Mouse (Mus musculus) ES-E14 (cell line): ENCODE results near the gene Ctnnbl1. TPM values are rescaled to one million over a fixed set of nuclear protein-coding genes. Genes with fewer than 3 reads are reported as not detected.

ENCODE experiments used
- DNase-seq: peaks from one replicate; pipeline ENCODE4 v3.0.0-alpha.2; 2013; ENCODE audit warnings: low read depth, low spot score
- H3K27ac ChIP-seq: 2 replicates; pipeline ENCODE4 v1.5.1; 2012; ENCODE audit warnings: low read depth, mild to moderate bottlenecking, low read length, moderate library complexity, mixed read lengths; ENCODE audit not compliant: poor library complexity, insufficient read depth, severe bottlenecking
- H3K36me3 ChIP-seq: 2 replicates; pipeline ENCODE4 v1.6.1; 2012; ENCODE audit warnings: mild to moderate bottlenecking, low read length, moderate library complexity, mixed read lengths; ENCODE audit not compliant: control insufficient read depth, poor library complexity, insufficient read depth, severe bottlenecking
- H3K4me1 ChIP-seq, 2 experiments: fragments of 150-350 bp in 1 of 2; sonication (generic) in 1 of 2; 2 replicates each; pipeline ENCODE4 v1.6.1; 2012; ENCODE audit warnings: low read length in 2 of 2, mild to moderate bottlenecking in 1 of 2, mixed read lengths in 1 of 2; ENCODE audit not compliant: control insufficient read depth in 2 of 2, insufficient read depth in 2 of 2, poor library complexity in 1 of 2
- H3K4me3 ChIP-seq, 2 experiments: fragments of 150-350 bp in 1 of 2; sonication (generic) in 1 of 2; 2 replicates each; pipeline ENCODE4 v1.5.1; 2012; ENCODE audit warnings: low read length in 2 of 2, low read depth in 1 of 2, mild to moderate bottlenecking in 1 of 2, mixed read lengths in 1 of 2; ENCODE audit not compliant: insufficient read depth in 1 of 2, poor library complexity in 1 of 2, severe bottlenecking in 1 of 2
- H3K9ac ChIP-seq: 2 replicates; pipeline ENCODE4 v1.6.1; 2012; ENCODE audit warnings: low read depth, mild to moderate bottlenecking, low read length, mixed read lengths; ENCODE audit not compliant: poor library complexity, insufficient read depth, severe bottlenecking
- H3K9me3 ChIP-seq: fragments of 150-350 bp; sonication (generic); 2 replicates; pipeline ENCODE4 v1.6.1; 2012; ENCODE audit warnings: low read depth, mild to moderate bottlenecking, low read length; ENCODE audit not compliant: control insufficient read depth, insufficient read depth
- CHD2 ChIP-seq: IDR thresholded peaks from 2 replicates; pipeline ENCODE4 v1.6.1; 2014; ENCODE audit warnings: mild to moderate bottlenecking, low read depth, low read length, inconsistent platforms
- HCFC1 ChIP-seq: IDR thresholded peaks from 2 replicates; pipeline ENCODE4 v1.6.1; 2012; ENCODE audit warnings: low read length, inconsistent platforms, borderline replicate concordance; ENCODE audit not compliant: insufficient read depth
- MAFK ChIP-seq: IDR thresholded peaks from 2 replicates; pipeline ENCODE4 v1.6.1; 2014; ENCODE audit warnings: mild to moderate bottlenecking, low read depth, low read length, inconsistent platforms; ENCODE audit not compliant: insufficient read depth
- ZC3H11A ChIP-seq: IDR thresholded peaks from 2 replicates; pipeline ENCODE4 v1.6.1; 2012; ENCODE audit warnings: low read depth, mild to moderate bottlenecking, inconsistent platforms, low read length, borderline replicate concordance
- ZNF384 ChIP-seq: IDR thresholded peaks from 2 replicates; pipeline ENCODE4 v1.6.1; 2012; ENCODE audit warnings: low read depth, low read length, inconsistent platforms
- in situ Hi-C, 2 experiments: fragments of 600-800 bp; cut with MboI; formaldehyde crosslinking; loops; one replicate each; pipeline ENCODE4 v1.15.1; 2025; ENCODE audit warnings: low sequenced_read_pairs in 2 of 2, inconsistent platforms in 1 of 2; ENCODE audit not compliant: unreplicated experiment in 2 of 2
- total RNA-seq: library from RNA; depleted of rRNA; stranded (reverse); fragments of 300-350 nt; gene quantifications from 2 replicates; pipeline ENCODE4 v1.2.3, GENCODE M21; 2012

Ctnnbl1 gene
- total RNA-seq, 1 experiment, result 63.9 TPM

DNA sequence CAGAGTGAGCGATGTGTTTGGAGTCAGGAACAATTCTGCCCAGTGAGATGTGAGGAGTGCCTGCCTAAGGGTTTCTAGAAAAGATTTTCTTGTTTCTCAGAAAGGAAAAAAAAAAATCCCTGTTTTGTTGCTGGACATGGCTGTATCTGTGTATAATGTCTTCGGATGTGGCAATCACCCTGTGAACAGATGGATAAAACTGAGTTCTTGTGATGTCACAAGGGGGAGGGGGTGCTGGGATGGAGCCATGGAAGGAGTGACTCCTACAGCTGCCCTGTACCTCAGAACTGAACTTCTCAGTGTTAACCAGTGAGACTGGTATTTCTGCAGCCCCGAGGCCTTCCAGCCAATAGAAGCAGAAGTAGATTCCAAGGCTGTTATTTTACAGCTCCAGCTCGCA is 18.8 kb upstream of the Ctnnbl1 start:
- TF ChIP-seq HCFC1 (no peak), MAFK (no peak), ZC3H11A (no peak), CHD2 (no peak), ZNF384 (no peak)
- Histone ChIP-seq H3K9me3 (no peaks in the 10 kb centered on the region), H3K36me3 (no peaks in the 10 kb centered on the region), H3K27ac (no peak overlapping the region), H3K9ac (no peak overlapping the region), H3K4me3 (no peak overlapping the region), H3K4me1 (no peaks in the 10 kb centered on the region)
- DNase-seq, result no peak
- in situ Hi-C loops, result no loop called here

DNA sequence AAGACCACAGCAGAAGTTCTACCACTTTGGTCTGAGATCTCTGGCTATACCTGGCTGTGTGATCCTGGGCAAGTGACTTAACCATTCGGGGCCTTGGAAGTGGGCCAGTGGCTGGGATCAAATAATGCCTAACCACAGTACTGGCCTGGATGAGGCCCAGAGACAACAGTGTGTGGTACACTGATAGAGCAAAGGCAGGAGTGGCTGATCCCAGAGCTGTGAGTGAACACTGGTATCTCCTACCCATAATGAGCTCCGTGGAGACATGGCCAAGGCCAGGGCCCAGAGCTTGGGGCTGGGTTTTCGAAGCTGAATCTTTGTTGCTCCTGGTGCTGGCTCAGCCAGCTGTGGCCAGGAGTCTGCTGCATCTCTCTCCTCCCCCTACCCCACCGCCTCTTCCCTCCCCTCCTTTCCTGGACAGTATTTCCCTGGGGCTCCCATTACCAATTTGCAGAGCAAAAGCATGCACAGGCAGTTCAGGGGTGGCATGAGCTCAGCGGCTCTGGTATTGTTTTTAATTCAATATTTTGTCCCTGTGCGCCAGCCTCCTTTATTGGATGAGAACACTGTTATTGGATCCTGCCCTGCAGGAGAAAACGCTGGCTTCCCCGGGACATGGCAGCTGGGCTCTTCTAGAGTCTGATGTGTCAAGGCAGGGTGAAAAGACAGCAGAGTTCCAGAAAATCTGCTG is 13.2 kb upstream of the Ctnnbl1 start:
- H3K4me1 ChIP-seq, result no peaks in the 10 kb centered on the region
- in situ Hi-C loops, result no loop called here
- no peak overlapping the region for H3K27ac ChIP-seq
- no peak for DNase-seq
- H3K9me3 ChIP-seq, result no peaks in the 10 kb centered on the region
- no peak overlapping the region for H3K4me3 ChIP-seq
- no peak overlapping the region for H3K9ac ChIP-seq
- TF ChIP-seq HCFC1 (no peak), ZC3H11A (no peak), ZNF384 (no peak)
- H3K36me3 ChIP-seq, result no peaks in the 10 kb centered on the region

DNA sequence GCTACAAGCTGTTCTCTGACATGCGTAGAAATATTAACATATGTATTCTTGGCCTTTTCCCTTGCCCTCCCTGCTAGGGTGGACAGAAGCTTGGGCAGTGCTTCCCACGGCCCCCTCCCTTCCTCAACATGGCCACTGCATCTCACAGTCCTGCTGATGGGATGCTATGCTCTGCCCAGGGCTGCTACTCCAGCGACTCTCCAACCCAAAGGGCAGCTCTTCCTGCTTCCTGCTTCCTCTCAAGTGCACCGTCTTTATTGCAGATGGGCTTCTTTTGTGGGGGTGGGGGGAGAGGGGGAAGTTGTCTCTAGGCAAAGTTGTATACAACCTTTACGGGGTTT is 12.7 kb upstream of the Ctnnbl1 start:
- Histone ChIP-seq H3K27ac (no peak overlapping the region), H3K9ac (no peak overlapping the region), H3K4me3 (no peak overlapping the region), H3K36me3 (no peaks in the 10 kb centered on the region), H3K4me1 (no peaks in the 10 kb centered on the region), H3K9me3 (no peaks in the 10 kb centered on the region)
- DNase-seq, result no peak
- no peak for TF ChIP-seq MAFK
- no peak for TF ChIP-seq ZNF384
- no peak for TF ChIP-seq CHD2
- no peak for TF ChIP-seq HCFC1
- no peak for TF ChIP-seq ZC3H11A
- in situ Hi-C loops, result no loop called here

DNA sequence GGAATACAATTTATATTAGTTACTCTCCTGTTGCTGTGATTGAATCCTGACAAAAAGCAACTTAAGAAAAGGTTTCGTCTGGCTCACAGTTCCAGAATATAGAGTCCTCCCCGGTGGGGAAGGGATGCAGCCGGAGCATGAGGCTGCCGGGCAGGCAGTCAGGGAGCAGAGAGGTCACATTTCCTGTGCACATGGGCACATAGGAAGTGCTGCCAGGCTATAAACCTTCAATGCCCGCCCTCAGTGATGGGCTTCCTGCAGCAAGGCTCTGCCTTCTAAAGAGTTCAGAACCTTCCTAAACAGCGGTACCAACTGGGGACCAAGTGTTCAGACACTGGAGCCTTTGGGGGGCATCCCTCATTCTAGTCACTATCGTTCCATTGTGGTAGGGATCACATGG is 7.4 kb downstream of the Ctnnbl1 start:
- H3K9me3 ChIP-seq, result no peaks in the 10 kb centered on the region
- H3K27ac ChIP-seq, result no peak overlapping the region
- no peak for DNase-seq
- H3K4me1 ChIP-seq, result peaks cover 0 to 14% of the 10 kb centered on the region in 2 experiments; a peak in 1 of 4 replicates
- no peaks in the 10 kb centered on the region for H3K36me3 ChIP-seq
- H3K9ac ChIP-seq, result no peak overlapping the region
- in situ Hi-C loops, result no loop called here
- TF ChIP-seq ZNF384 (no peak), HCFC1 (no peak), MAFK (no peak), ZC3H11A (no peak), CHD2 (no peak)
- H3K4me3 ChIP-seq, result no peak overlapping the region

DNA sequence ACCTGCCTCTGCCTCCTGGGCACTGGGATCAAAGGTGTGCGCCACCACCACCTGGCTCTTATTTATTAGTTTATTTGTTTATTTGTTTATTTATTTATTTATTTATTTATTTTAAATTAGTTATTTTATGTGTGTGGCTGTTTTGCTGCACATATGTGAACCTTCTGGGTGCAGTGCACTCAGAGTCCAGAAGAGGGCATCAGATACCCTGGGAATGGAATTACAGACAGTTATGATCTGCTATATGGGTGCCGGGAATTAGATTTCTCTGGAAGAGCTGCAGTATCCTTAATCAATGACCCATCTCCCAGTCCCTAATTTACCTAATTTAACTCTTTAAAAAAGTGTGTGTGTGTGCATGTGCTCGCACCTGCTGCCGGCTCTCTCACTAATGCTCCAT is 8.5 kb downstream of the Ctnnbl1 start:
- DNase-seq, result no peak
- no peak overlapping the region for H3K9ac ChIP-seq
- in situ Hi-C loops, result no loop called here
- H3K36me3 ChIP-seq, result no peaks in the 10 kb centered on the region
- no peaks in the 10 kb centered on the region for H3K9me3 ChIP-seq
- no peak overlapping the region for H3K27ac ChIP-seq
- no peak overlapping the region for H3K4me3 ChIP-seq
- TF ChIP-seq ZC3H11A (peak; percentile 78), MAFK (no peak), CHD2 (no peak), HCFC1 (no peak), ZNF384 (no peak)
- peaks cover 0 to 14% of the 10 kb centered on the region in 2 experiments; a peak in 1 of 4 replicates for H3K4me1 ChIP-seq
